Mouse (Mus musculus) stomach, postnatal 0 days (tissue): Measurements from ENCODE around the gene Cnih3.

Experiments used
- CTCF ChIP-seq: IDR thresholded peaks from 2 replicates; pipeline ENCODE4 v1.5.1; 2016; ENCODE audit warnings: antibody characterized with exemption, low read depth, mild to moderate bottlenecking, moderate library complexity
- EP300 ChIP-seq: optimal IDR thresholded peaks from 2 replicates; pipeline ENCODE3; 2016; ENCODE audit warnings: antibody characterized with exemption

GRCm38 (mm10) chr1:181365376-181365775, 12.9 kb downstream of the Cnih3 start:
- TF ChIP-seq CTCF (no peak), EP300 (no peak)
